Mouse (Mus musculus): ENCODE data around the gene Atp2a2. TPM values are rescaled to one million over a fixed set of nuclear protein-coding genes. Genes with fewer than 3 reads are reported as not detected.

The Atp2a2 gene
- total RNA-seq, 1 experiment = 372 TPM

- Histone ChIP-seq H3K4me3 (ENCODE audit: insufficient read depth in 1 of 2, low read depth in 1 of 2, low read length in 2 of 2, poor library complexity in 1 of 2, severe bottlenecking in 1 of 2) (no peak overlapping the region), H3K4me1 (ENCODE audit: control insufficient read depth in 2 of 2, insufficient read depth in 2 of 2, low read length in 2 of 2, poor library complexity in 1 of 2) (no peaks in the 10 kb centered on the region), H3K36me3 (ENCODE audit: control insufficient read depth, insufficient read depth, low read length, poor library complexity, severe bottlenecking) (peaks cover 81% of the 10 kb centered on the region), H3K9me3 (ENCODE audit: control insufficient read depth, insufficient read depth, low read depth, low read length) (no peaks in the 10 kb centered on the region), H3K27ac (ENCODE audit: insufficient read depth, low read depth, low read length, poor library complexity, severe bottlenecking) (no peak overlapping the region), H3K9ac (ENCODE audit: insufficient read depth, low read depth, low read length, poor library complexity, severe bottlenecking) (no peak overlapping the region)
- in situ Hi-C loops (cut with MboI; ENCODE audit: low sequenced_read_pairs in 2 of 2, unreplicated experiment in 2 of 2) = no loop called here
- TF ChIP-seq CHD2 (IDR thresholded peaks at IDR 0.05; ENCODE audit: low read depth, low read length) = no peak
- no peak for TF ChIP-seq MAFK (IDR thresholded peaks at IDR 0.05; ENCODE audit: insufficient read depth, low read depth, low read length)
- TF ChIP-seq ZNF384 (IDR thresholded peaks at IDR 0.05; ENCODE audit: low read depth, low read length) = no peak
- TF ChIP-seq ZC3H11A (IDR thresholded peaks at IDR 0.05; ENCODE audit: borderline replicate concordance, low read depth, low read length) = no peak
- TF ChIP-seq HCFC1 (IDR thresholded peaks at IDR 0.05; ENCODE audit: borderline replicate concordance, insufficient read depth, low read length) = no peak
- no peak for DNase-seq (ENCODE audit: low read depth, low spot score)
Observed at GRCm38 (mm10) chr5:122439400-122440094, 62.5 kb downstream of the Atp2a2 start.

- Histone ChIP-seq H3K27ac (ENCODE audit: insufficient read depth, low read depth, low read length, poor library complexity, severe bottlenecking) (no peak overlapping the region), H3K9me3 (ENCODE audit: control insufficient read depth, insufficient read depth, low read depth, low read length) (no peaks in the 10 kb centered on the region), H3K36me3 (ENCODE audit: control insufficient read depth, insufficient read depth, low read length, poor library complexity, severe bottlenecking) (peaks cover 68% of the 10 kb centered on the region), H3K9ac (ENCODE audit: insufficient read depth, low read depth, low read length, poor library complexity, severe bottlenecking) (no peak overlapping the region), H3K4me3 (ENCODE audit: insufficient read depth in 1 of 2, low read depth in 1 of 2, low read length in 2 of 2, poor library complexity in 1 of 2, severe bottlenecking in 1 of 2) (no peak overlapping the region), H3K4me1 (ENCODE audit: control insufficient read depth in 2 of 2, insufficient read depth in 2 of 2, low read length in 2 of 2, poor library complexity in 1 of 2) (peaks cover 1 to 7% of the 10 kb centered on the region in 2 experiments; a peak in 2 of 4 replicates)
- TF ChIP-seq CHD2 (IDR thresholded peaks at IDR 0.05; ENCODE audit: low read depth, low read length) (no peak), ZC3H11A (IDR thresholded peaks at IDR 0.05; ENCODE audit: borderline replicate concordance, low read depth, low read length) (peak; percentile 23; the same call in 1 of the 2 replicates)
- no peak for DNase-seq (ENCODE audit: low read depth, low spot score)
- in situ Hi-C loops (cut with MboI; ENCODE audit: low sequenced_read_pairs in 2 of 2, unreplicated experiment in 2 of 2) = no loop called here
Observed at GRCm38 (mm10) chr5:122434541-122434940, 67.5 kb downstream of the Atp2a2 start.

GRCm38 (mm10) chr5:122431221-122431620, 70.8 kb downstream of the Atp2a2 start:
- Histone ChIP-seq H3K4me3 (ENCODE audit: insufficient read depth in 1 of 2, low read depth in 1 of 2, low read length in 2 of 2, poor library complexity in 1 of 2, severe bottlenecking in 1 of 2) (no peak overlapping the region), H3K4me1 (ENCODE audit: control insufficient read depth in 2 of 2, insufficient read depth in 2 of 2, low read length in 2 of 2, poor library complexity in 1 of 2) (peaks cover 1 to 7% of the 10 kb centered on the region in 2 experiments; a peak in 2 of 4 replicates), H3K36me3 (ENCODE audit: control insufficient read depth, insufficient read depth, low read length, poor library complexity, severe bottlenecking) (peaks cover 53% of the 10 kb centered on the region), H3K27ac (ENCODE audit: insufficient read depth, low read depth, low read length, poor library complexity, severe bottlenecking) (no peak overlapping the region), H3K9ac (ENCODE audit: insufficient read depth, low read depth, low read length, poor library complexity, severe bottlenecking) (no peak overlapping the region), H3K9me3 (ENCODE audit: control insufficient read depth, insufficient read depth, low read depth, low read length) (no peaks in the 10 kb centered on the region)
- TF ChIP-seq CHD2 (IDR thresholded peaks at IDR 0.05; ENCODE audit: low read depth, low read length) (no peak), ZNF384 (IDR thresholded peaks at IDR 0.05; ENCODE audit: low read depth, low read length) (no peak), HCFC1 (IDR thresholded peaks at IDR 0.05; ENCODE audit: borderline replicate concordance, insufficient read depth, low read length) (no peak), ZC3H11A (IDR thresholded peaks at IDR 0.05; ENCODE audit: borderline replicate concordance, low read depth, low read length) (no peak), MAFK (IDR thresholded peaks at IDR 0.05; ENCODE audit: insufficient read depth, low read depth, low read length) (no peak)
- in situ Hi-C loops (cut with MboI; ENCODE audit: low sequenced_read_pairs in 2 of 2, unreplicated experiment in 2 of 2) = no loop called here
- no peak for DNase-seq (ENCODE audit: low read depth, low spot score)

- H3K36me3 ChIP-seq (ENCODE audit: control insufficient read depth, insufficient read depth, low read length, poor library complexity, severe bottlenecking) = peaks cover 45% of the 10 kb centered on the region
- in situ Hi-C loops (cut with MboI; ENCODE audit: low sequenced_read_pairs in 2 of 2, unreplicated experiment in 2 of 2) = no loop called here
- no peak overlapping the region for H3K4me3 ChIP-seq (ENCODE audit: insufficient read depth in 1 of 2, low read depth in 1 of 2, low read length in 2 of 2, poor library complexity in 1 of 2, severe bottlenecking in 1 of 2)
- H3K9me3 ChIP-seq (ENCODE audit: control insufficient read depth, insufficient read depth, low read depth, low read length) = no peaks in the 10 kb centered on the region
- peaks cover 1 to 7% of the 10 kb centered on the region in 2 experiments; a peak in 2 of 4 replicates for H3K4me1 ChIP-seq (ENCODE audit: control insufficient read depth in 2 of 2, insufficient read depth in 2 of 2, low read length in 2 of 2, poor library complexity in 1 of 2)
- H3K9ac ChIP-seq (ENCODE audit: insufficient read depth, low read depth, low read length, poor library complexity, severe bottlenecking) = no peak overlapping the region
- H3K27ac ChIP-seq (ENCODE audit: insufficient read depth, low read depth, low read length, poor library complexity, severe bottlenecking) = no peak overlapping the region
- no peak for DNase-seq (ENCODE audit: low read depth, low spot score)
- TF ChIP-seq HCFC1 (IDR thresholded peaks at IDR 0.05; ENCODE audit: borderline replicate concordance, insufficient read depth, low read length) (no peak), ZNF384 (IDR thresholded peaks at IDR 0.05; ENCODE audit: low read depth, low read length) (no peak), MAFK (IDR thresholded peaks at IDR 0.05; ENCODE audit: insufficient read depth, low read depth, low read length) (no peak), CHD2 (IDR thresholded peaks at IDR 0.05; ENCODE audit: low read depth, low read length) (no peak), ZC3H11A (IDR thresholded peaks at IDR 0.05; ENCODE audit: borderline replicate concordance, low read depth, low read length) (no peak)
Observed at GRCm38 (mm10) chr5:122430036-122430775, 71.8 kb downstream of the Atp2a2 start.

Data from ES-E14 (cell line).